Mouse (Mus musculus): ENCODE data around the gene Col5a1. TPM values are rescaled to one million over a fixed set of nuclear protein-coding genes. Genes with fewer than 3 reads are reported as not detected.

The Col5a1 gene
- total and polyA plus RNA-seq, 3 experiments: 15.7 to 22.9 (median 16.0) TPM

DNA sequence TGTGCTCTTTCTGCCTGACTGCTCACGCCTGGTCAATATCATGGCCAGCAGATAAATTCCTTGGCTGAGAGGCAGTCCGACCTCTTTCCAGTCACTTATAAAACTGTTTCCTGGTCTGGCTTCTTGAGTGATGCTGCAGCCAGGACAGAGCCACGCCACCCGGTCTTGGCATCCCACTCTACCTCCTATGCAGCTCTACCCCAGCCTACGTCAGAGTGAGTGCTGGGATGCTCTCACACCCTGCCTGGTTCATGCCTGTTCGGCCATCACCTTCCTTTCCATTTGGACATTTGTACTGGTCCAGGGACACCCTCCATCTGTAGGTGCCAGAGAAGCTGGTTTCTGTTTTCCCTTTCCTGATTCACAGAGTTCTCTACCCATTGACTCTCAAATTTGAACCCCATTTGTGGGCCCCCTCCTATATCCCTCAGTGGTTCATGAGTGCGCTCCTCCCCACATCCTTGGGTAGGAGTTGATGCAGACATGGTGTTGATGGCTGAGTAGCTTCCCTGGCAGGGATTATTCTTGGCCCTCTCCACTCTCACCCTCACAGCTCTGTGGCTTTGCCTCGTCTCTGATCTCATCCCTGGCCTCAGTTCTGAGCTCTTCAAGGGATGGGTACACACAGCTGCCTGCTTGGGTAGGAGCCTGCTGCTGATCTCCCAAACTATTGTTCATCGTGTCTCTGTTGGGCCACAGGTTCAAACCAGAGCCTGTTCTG, 15.5 kb downstream of the Col5a1 start:
- Histone ChIP-seq H3K4me1 (ENCODE audit: control insufficient read depth, insufficient read depth, low read length) (peaks cover 2% of the 10 kb centered on the region), H3K27ac (no peak overlapping the region), H3K79me2 (replicated peaks; ENCODE audit: control insufficient read depth, insufficient read depth, low read length) (no peaks in the 10 kb centered on the region), H3K27me3 (ENCODE audit: control insufficient read depth, insufficient read depth, low read length) (no peaks in the 10 kb centered on the region), H3K9ac (ENCODE audit: low read depth, low read length) (no peak overlapping the region), H3K36me3 (ENCODE audit: control insufficient read depth, insufficient read depth, low read length) (no peaks in the 10 kb centered on the region), H3K4me3 (no peak overlapping the region)
- TF ChIP-seq CTCF (IDR thresholded peaks at IDR 0.05): no peak
- intact Hi-C loops (cut with DNase I): no loop called here
- 51% methylated on average over 9 of the region's 9 CpGs for WGBS
- no peak for DNase-seq

DNA sequence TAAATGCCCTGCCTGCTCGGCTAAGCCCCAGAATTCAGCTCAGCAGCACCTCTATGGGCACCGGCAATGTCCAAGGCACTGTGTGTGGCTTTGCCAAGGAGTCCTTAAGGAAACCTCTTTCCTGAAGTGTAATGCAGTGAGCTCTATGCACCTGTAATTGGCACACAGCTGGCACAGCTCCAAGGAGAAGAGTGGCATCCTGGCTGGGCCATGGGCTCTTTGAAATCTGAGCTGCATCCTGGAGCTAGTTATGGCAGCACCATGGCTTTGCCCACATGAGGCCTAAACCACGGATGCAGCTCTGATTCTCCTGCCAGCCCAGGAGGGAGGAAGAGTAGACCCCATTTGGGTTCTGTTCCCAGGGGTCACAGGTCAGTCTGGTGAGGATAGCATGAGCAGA, 16.1 kb downstream of the Col5a1 start:
- intact Hi-C loops (cut with DNase I): no loop called here
- no peak for DNase-seq
- H3K79me2 ChIP-seq (replicated peaks; ENCODE audit: control insufficient read depth, insufficient read depth, low read length): no peaks in the 10 kb centered on the region
- H3K9ac ChIP-seq (ENCODE audit: low read depth, low read length): no peak overlapping the region
- H3K36me3 ChIP-seq (ENCODE audit: control insufficient read depth, insufficient read depth, low read length): no peaks in the 10 kb centered on the region
- H3K27me3 ChIP-seq (ENCODE audit: control insufficient read depth, insufficient read depth, low read length): no peaks in the 10 kb centered on the region
- 80% methylated on average over 3 of the region's 3 CpGs for WGBS
- TF ChIP-seq EP300 (IDR thresholded peaks at IDR 0.05; ENCODE audit: insufficient read depth, low read depth, low read length) (no peak), POLR2A (IDR thresholded peaks at IDR 0.05; ENCODE audit: insufficient read depth, low read depth, low read length) (no peak), CTCF (IDR thresholded peaks at IDR 0.05) (no peak)
- no peak overlapping the region for H3K27ac ChIP-seq
- H3K4me1 ChIP-seq (ENCODE audit: control insufficient read depth, insufficient read depth, low read length): peaks cover 2% of the 10 kb centered on the region
- no peak overlapping the region for H3K4me3 ChIP-seq

DNA sequence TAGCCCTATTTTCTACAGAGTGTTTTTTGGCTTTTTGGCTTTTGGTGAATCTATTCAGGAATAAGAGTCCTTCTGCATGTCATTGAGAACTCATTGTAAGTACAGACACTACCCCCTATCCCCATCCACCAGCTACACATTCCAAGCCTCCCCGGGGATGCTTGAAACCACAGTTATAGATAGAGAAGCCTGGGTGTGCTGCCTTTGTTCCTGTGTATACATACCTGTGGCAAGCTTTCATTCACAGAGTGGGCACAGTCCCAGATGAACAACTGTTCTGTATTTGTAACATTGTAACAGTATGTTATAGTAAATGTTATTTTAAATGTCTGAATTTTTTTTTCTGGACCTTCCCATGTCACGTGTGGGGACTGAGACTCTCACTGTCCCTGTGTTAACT, 19.2 kb downstream of the Col5a1 start:
- DNase-seq: no peak
- intact Hi-C loops (cut with DNase I): no loop called here
- Histone ChIP-seq H3K79me2 (replicated peaks; ENCODE audit: control insufficient read depth, insufficient read depth, low read length) (peaks cover 2% of the 10 kb centered on the region; the same call in 1 of the 2 replicates), H3K36me3 (ENCODE audit: control insufficient read depth, insufficient read depth, low read length) (no peaks in the 10 kb centered on the region), H3K4me1 (ENCODE audit: control insufficient read depth, insufficient read depth, low read length) (peaks cover 2% of the 10 kb centered on the region), H3K27me3 (ENCODE audit: control insufficient read depth, insufficient read depth, low read length) (no peaks in the 10 kb centered on the region), H3K4me3 (no peak overlapping the region), H3K9ac (ENCODE audit: low read depth, low read length) (no peak overlapping the region), H3K27ac (no peak overlapping the region)
- TF ChIP-seq EP300 (IDR thresholded peaks at IDR 0.05; ENCODE audit: insufficient read depth, low read depth, low read length) (no peak), CTCF (IDR thresholded peaks at IDR 0.05) (no peak), POLR2A (IDR thresholded peaks at IDR 0.05; ENCODE audit: insufficient read depth, low read depth, low read length) (no peak)
- 51% methylated on average over 2 of the region's 2 CpGs for WGBS

DNA sequence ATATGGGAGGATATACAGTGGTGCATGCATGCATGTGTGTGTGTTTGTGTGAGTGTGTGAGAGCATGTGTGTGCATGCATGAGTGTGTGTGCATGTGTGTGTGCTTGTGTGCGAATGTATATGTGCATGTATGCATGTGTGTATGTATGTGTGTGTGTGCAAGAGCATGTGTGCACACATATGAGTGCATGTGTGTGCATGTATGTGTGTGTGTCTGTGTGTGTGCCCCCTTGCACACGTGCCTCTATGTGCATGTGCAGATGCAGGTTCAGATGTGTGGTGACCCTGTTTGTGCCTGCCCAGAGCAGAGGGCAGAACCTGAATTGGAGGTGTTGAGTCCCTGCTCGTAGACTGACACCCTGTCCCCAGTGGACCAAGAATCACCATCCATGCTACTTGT, 24.3 kb downstream of the Col5a1 start:
- H3K27ac ChIP-seq: no peak overlapping the region
- H3K4me3 ChIP-seq: no peak overlapping the region
- H3K79me2 ChIP-seq (replicated peaks; ENCODE audit: control insufficient read depth, insufficient read depth, low read length): peaks cover 2% of the 10 kb centered on the region; the same call in 1 of the 2 replicates
- TF ChIP-seq POLR2A (IDR thresholded peaks at IDR 0.05; ENCODE audit: insufficient read depth, low read depth, low read length): no peak
- TF ChIP-seq EP300 (IDR thresholded peaks at IDR 0.05; ENCODE audit: insufficient read depth, low read depth, low read length): no peak
- no peak for TF ChIP-seq CTCF (IDR thresholded peaks at IDR 0.05)
- WGBS: 88% methylated on average over 3 of the region's 3 CpGs
- no peak overlapping the region for H3K9ac ChIP-seq (ENCODE audit: low read depth, low read length)
- intact Hi-C loops (cut with DNase I): no loop called here
- H3K27me3 ChIP-seq (ENCODE audit: control insufficient read depth, insufficient read depth, low read length): no peaks in the 10 kb centered on the region
- no peaks in the 10 kb centered on the region for H3K36me3 ChIP-seq (ENCODE audit: control insufficient read depth, insufficient read depth, low read length)
- DNase-seq: no peak
- H3K4me1 ChIP-seq (ENCODE audit: control insufficient read depth, insufficient read depth, low read length): peaks cover 2% of the 10 kb centered on the region

- H3K79me2 ChIP-seq (replicated peaks; ENCODE audit: control insufficient read depth, insufficient read depth, low read length): peaks cover 2% of the 10 kb centered on the region; the same call in 1 of the 2 replicates
- TF ChIP-seq CTCF (IDR thresholded peaks at IDR 0.05): no peak
- TF ChIP-seq EP300 (IDR thresholded peaks at IDR 0.05; ENCODE audit: insufficient read depth, low read depth, low read length): no peak
- no peak for TF ChIP-seq POLR2A (IDR thresholded peaks at IDR 0.05; ENCODE audit: insufficient read depth, low read depth, low read length)
- 46% methylated on average over 1 of the region's 1 CpGs for WGBS
- no peak overlapping the region for H3K27ac ChIP-seq
- intact Hi-C loops (cut with DNase I): no loop called here
- no peaks in the 10 kb centered on the region for H3K27me3 ChIP-seq (ENCODE audit: control insufficient read depth, insufficient read depth, low read length)
- peaks cover 4% of the 10 kb centered on the region for H3K4me1 ChIP-seq (ENCODE audit: control insufficient read depth, insufficient read depth, low read length)
- no peak overlapping the region for H3K9ac ChIP-seq (ENCODE audit: low read depth, low read length)
- no peak overlapping the region for H3K4me3 ChIP-seq
- no peak for DNase-seq
- H3K36me3 ChIP-seq (ENCODE audit: control insufficient read depth, insufficient read depth, low read length): no peaks in the 10 kb centered on the region
Observed at GRCm38 (mm10) chr2:27912546-27913275, 26.5 kb downstream of the Col5a1 start.

DNA sequence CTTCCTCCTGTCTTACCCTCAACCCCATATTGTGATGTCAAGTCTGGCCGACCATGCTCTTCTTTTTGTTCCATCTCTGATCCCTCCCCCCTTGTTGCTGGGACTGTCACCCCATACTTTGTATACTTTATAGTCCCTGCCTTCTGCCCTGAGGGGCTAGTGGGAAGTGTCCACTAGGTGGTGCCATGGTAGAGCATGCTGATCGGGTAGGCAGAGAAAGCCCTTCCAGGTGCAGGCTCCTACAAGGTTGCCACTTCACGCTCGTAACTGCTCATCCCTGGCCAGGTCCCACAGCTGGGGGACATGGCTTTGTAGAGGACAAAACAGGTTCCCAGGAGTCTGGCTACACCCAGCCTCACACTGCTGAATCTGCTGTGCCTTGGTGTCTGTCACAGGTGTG, 29.5 kb downstream of the Col5a1 start:
- Histone ChIP-seq H3K4me3 (no peak overlapping the region), H3K9ac (ENCODE audit: low read depth, low read length) (no peak overlapping the region), H3K27me3 (ENCODE audit: control insufficient read depth, insufficient read depth, low read length) (no peaks in the 10 kb centered on the region), H3K27ac (no peak overlapping the region), H3K4me1 (ENCODE audit: control insufficient read depth, insufficient read depth, low read length) (peaks cover 7% of the 10 kb centered on the region), H3K36me3 (ENCODE audit: control insufficient read depth, insufficient read depth, low read length) (no peaks in the 10 kb centered on the region), H3K79me2 (replicated peaks; ENCODE audit: control insufficient read depth, insufficient read depth, low read length) (no peaks in the 10 kb centered on the region)
- intact Hi-C loops (cut with DNase I): no loop called here
- TF ChIP-seq CTCF (IDR thresholded peaks at IDR 0.05) (peak; percentile 64), POLR2A (IDR thresholded peaks at IDR 0.05; ENCODE audit: insufficient read depth, low read depth, low read length) (no peak)
- WGBS: 69% methylated on average over 4 of the region's 4 CpGs
- no peak for DNase-seq

Data from heart, adult 2 months (tissue).